Mouse (Mus musculus): ENCODE results near the gene Tlk2. TPM values are rescaled to one million over a fixed set of nuclear protein-coding genes. Genes with fewer than 3 reads are reported as not detected.

Tlk2 gene
- total RNA-seq, 2 experiments from 2014 or later, result 47.5 to 49.6 TPM

- intact Hi-C loops (cut with DNase I), result no loop called here
- DNase-seq (ENCODE audit: extremely low spot score in 1 of 2, low spot score in 2 of 2), result no peak
Observed at GRCm38 (mm10) chr11:105158047-105158446, 20.6 kb upstream of the Tlk2 start.

GRCm38 (mm10) chr11:105159673-105160360 is 18.8 kb upstream of the Tlk2 start:
- intact Hi-C loops (cut with DNase I), result no loop called here
- no peak for DNase-seq (ENCODE audit: extremely low spot score in 1 of 2, low spot score in 2 of 2)

- no peak for DNase-seq (ENCODE audit: extremely low spot score in 1 of 2, low spot score in 2 of 2)
- intact Hi-C loops (cut with DNase I), result no loop called here
Observed at GRCm38 (mm10) chr11:105161411-105161810, 17.2 kb upstream of the Tlk2 start.

- intact Hi-C loops (cut with DNase I), result no loop called here
- DNase-seq (ENCODE audit: extremely low spot score in 1 of 2, low spot score in 2 of 2), result no peak
Observed at GRCm38 (mm10) chr11:105164516-105165510, 13.8 kb upstream of the Tlk2 start.

GRCm38 (mm10) chr11:105166780-105167179 is 11.8 kb upstream of the Tlk2 start:
- no peak for DNase-seq (ENCODE audit: extremely low spot score in 1 of 2, low spot score in 2 of 2)
- intact Hi-C loops (cut with DNase I), result no loop called here

GRCm38 (mm10) chr11:105179523-105179922 is 916 bp downstream of the Tlk2 start:
- DNase-seq (ENCODE audit: extremely low spot score in 1 of 2, low spot score in 2 of 2), result no peak
- intact Hi-C loops (cut with DNase I), result no loop called here

- intact Hi-C loops (cut with DNase I), result no loop called here
- DNase-seq (ENCODE audit: extremely low spot score in 1 of 2, low spot score in 2 of 2), result peak in 1 of 2 experiments; percentile 66
Observed at GRCm38 (mm10) chr11:105180471-105181091, 2.0 kb downstream of the Tlk2 start.

GRCm38 (mm10) chr11:105181126-105181637 is 2.6 kb downstream of the Tlk2 start:
- peak; percentile 84 to 97 for DNase-seq (ENCODE audit: extremely low spot score in 1 of 2, low spot score in 2 of 2)
- intact Hi-C loops (cut with DNase I), result no loop called here

GRCm38 (mm10) chr11:105181689-105182460 is 3.3 kb downstream of the Tlk2 start:
- DNase-seq (ENCODE audit: extremely low spot score in 1 of 2, low spot score in 2 of 2), result peak in 1 of 2 experiments; percentile 72
- intact Hi-C loops (cut with DNase I), result no loop called here

GRCm38 (mm10) chr11:105182461-105182855 is 3.9 kb downstream of the Tlk2 start:
- no peak for DNase-seq (ENCODE audit: extremely low spot score in 1 of 2, low spot score in 2 of 2)
- intact Hi-C loops (cut with DNase I), result no loop called here

GRCm38 (mm10) chr11:105184678-105185077 is 6.1 kb downstream of the Tlk2 start:
- no peak for DNase-seq (ENCODE audit: extremely low spot score in 1 of 2, low spot score in 2 of 2)
- intact Hi-C loops (cut with DNase I), result no loop called here

- no peak for DNase-seq (ENCODE audit: extremely low spot score in 1 of 2, low spot score in 2 of 2)
- intact Hi-C loops (cut with DNase I), result no loop called here
Observed at GRCm38 (mm10) chr11:105192186-105192585, 13.6 kb downstream of the Tlk2 start.

GRCm38 (mm10) chr11:105196893-105197662 is 18.5 kb downstream of the Tlk2 start:
- no peak for DNase-seq (ENCODE audit: extremely low spot score in 1 of 2, low spot score in 2 of 2)
- intact Hi-C loops (cut with DNase I), result no loop called here

GRCm38 (mm10) chr11:105202403-105202802 is 23.8 kb downstream of the Tlk2 start:
- no peak for DNase-seq (ENCODE audit: extremely low spot score in 1 of 2, low spot score in 2 of 2)
- intact Hi-C loops (cut with DNase I), result no loop called here

GRCm38 (mm10) chr11:105210007-105210406 is 31.4 kb downstream of the Tlk2 start:
- intact Hi-C loops (cut with DNase I), result no loop called here
- no peak for DNase-seq (ENCODE audit: extremely low spot score in 1 of 2, low spot score in 2 of 2)

GRCm38 (mm10) chr11:105214257-105214656 is 35.6 kb downstream of the Tlk2 start:
- no peak for DNase-seq (ENCODE audit: extremely low spot score in 1 of 2, low spot score in 2 of 2)
- intact Hi-C loops (cut with DNase I), result no loop called here

GRCm38 (mm10) chr11:105217771-105218170 is 39.2 kb downstream of the Tlk2 start:
- intact Hi-C loops (cut with DNase I), result no loop called here
- no peak for DNase-seq (ENCODE audit: extremely low spot score in 1 of 2, low spot score in 2 of 2)

GRCm38 (mm10) chr11:105234501-105234900 is 55.9 kb downstream of the Tlk2 start:
- DNase-seq (ENCODE audit: extremely low spot score in 1 of 2, low spot score in 2 of 2), result no peak
- intact Hi-C loops (cut with DNase I), result no loop called here

All from left cerebral cortex, postnatal 10 days (tissue).